Mouse (Mus musculus) midbrain, embryonic 11.5 days (tissue): Measurements from ENCODE around the gene Trip12. TPM values are rescaled to one million over a fixed set of nuclear protein-coding genes. Genes with fewer than 3 reads are reported as not detected.

Experiments used
- ATAC-seq: fragments of 200-750 bp; cut with Nextera tagmentation; 2 replicates; pipeline ENCODE4 v1.8.0; 2017; ENCODE audit warnings: moderate TSS enrichment, moderate library complexity; ENCODE audit not compliant: low FRiP score
- DNase-seq: peaks from one replicate; pipeline ENCODE4 v3.0.0; 2015; ENCODE audit warnings: low spot score; ENCODE audit errors: missing footprints
- H3K27ac ChIP-seq: fragments of 300-500 bp; sonication (generic); 2 replicates; pipeline ENCODE4 v1.5.1; 2014; ENCODE audit warnings: low read depth, low read length
- H3K27me3 ChIP-seq: fragments of 300-500 bp; sonication (generic); 2 replicates; pipeline ENCODE4 v1.6.1; 2014; ENCODE audit warnings: mild to moderate bottlenecking, low read length, moderate library complexity, mixed read lengths; ENCODE audit not compliant: control insufficient read depth, insufficient read depth
- H3K36me3 ChIP-seq: fragments of 300-500 bp; sonication (generic); 2 replicates; pipeline ENCODE4 v1.6.1; 2014; ENCODE audit warnings: mild to moderate bottlenecking, low read length, moderate library complexity, mixed read lengths; ENCODE audit not compliant: control insufficient read depth, insufficient read depth
- H3K4me1 ChIP-seq: fragments of 300-500 bp; sonication (generic); 2 replicates; pipeline ENCODE4 v1.6.1; 2014; ENCODE audit warnings: low read length; ENCODE audit not compliant: control insufficient read depth, insufficient read depth
- H3K4me2 ChIP-seq: fragments of 300-500 bp; sonication (generic); 2 replicates; pipeline ENCODE4 v1.6.1; 2014; ENCODE audit warnings: mild to moderate bottlenecking, moderate library complexity
- H3K4me3 ChIP-seq: fragments of 300-500 bp; sonication (generic); 2 replicates; pipeline ENCODE4 v1.5.1; 2014; ENCODE audit warnings: low read depth, low read length
- H3K9ac ChIP-seq: fragments of 300-500 bp; sonication (generic); 2 replicates; pipeline ENCODE4 v1.6.1; 2014; ENCODE audit warnings: low read length
- H3K9me3 ChIP-seq: fragments of 300-500 bp; sonication (generic); 2 replicates; pipeline ENCODE4 v1.6.1; 2016; ENCODE audit warnings: low read length; ENCODE audit not compliant: control insufficient read depth
- WGBS: fragments of 180-500 bp; shearing (Covaris S2); extraction: QIAGEN DNeasy Blood & Tissue Kit; methylation state at CpG from one replicate; pipeline ENCODE4 v1.1.7; 2014; 5-methylcytosine and 5-hydroxymethylcytosine counted together
- polyA plus RNA-seq: library from polyadenylated mRNA; unstranded; fragments of >200 nt; fragmentation: Nextera tagmentation; extraction: Ambion mirVana; gene quantifications from 2 replicates; pipeline ENCODE4 v1.2.1, GENCODE M21; 2014

The Trip12 gene
- polyA plus RNA-seq, 1 experiment from 2014 or later = 99.4 TPM

DNA sequence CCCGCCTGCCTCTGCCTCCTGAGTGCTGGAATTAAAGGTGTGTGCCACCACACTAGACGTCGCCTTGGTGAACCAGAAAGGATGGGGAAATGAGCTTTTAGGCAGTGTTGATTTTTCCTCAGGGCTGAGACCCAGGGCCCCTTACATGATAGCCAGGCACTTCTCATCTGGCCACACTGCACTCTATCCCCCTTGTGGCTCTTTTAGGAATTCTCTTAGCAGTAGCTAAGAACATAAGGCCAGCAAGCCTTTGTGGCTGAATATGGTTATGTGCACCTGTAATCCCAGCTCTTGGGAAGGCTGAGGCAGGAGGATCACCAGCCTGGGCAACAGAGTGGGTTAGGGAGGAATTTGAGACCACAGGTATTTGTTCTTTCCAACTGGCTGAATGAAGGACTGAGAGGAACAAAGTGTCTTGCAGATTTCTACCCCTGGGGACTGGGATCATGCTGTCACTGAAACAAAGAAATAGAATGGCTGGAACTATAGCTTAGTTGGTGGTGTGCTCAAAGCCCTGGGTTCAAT lies 26.5 kb upstream of the Trip12 start:
- WGBS = 98% methylated on average over 3 of the region's 3 CpGs
- Histone ChIP-seq H3K9ac (no peak overlapping the region), H3K4me2 (no peak overlapping the region), H3K27ac (no peak overlapping the region), H3K36me3 (no peaks in the 10 kb centered on the region), H3K27me3 (no peaks in the 10 kb centered on the region), H3K4me3 (no peak overlapping the region), H3K4me1 (no peaks in the 10 kb centered on the region), H3K9me3 (no peaks in the 10 kb centered on the region)
- DNase-seq (peak; percentile 76), ATAC-seq (no peak)

DNA sequence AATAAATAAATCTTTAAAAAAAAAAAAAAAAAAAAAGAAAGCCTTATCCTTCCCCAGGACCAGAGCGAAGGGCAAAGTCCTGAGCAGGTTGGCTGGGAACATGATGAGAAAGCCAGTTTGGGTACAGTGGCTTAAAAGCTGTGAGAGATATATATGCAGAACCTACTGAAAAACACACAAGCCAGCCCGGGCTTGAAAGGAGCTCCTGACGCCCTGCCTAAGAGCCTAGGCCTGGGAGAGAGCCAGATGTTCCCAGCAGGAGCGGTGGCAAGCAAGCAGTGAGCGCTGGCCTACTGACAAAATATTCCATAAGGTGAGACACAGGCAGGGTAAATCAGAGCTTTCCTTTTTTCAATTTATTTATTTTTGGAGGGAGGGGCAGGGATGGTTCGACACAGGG lies 25.9 kb upstream of the Trip12 start:
- H3K27ac ChIP-seq = no peak overlapping the region
- no peaks in the 10 kb centered on the region for H3K9me3 ChIP-seq
- no peaks in the 10 kb centered on the region for H3K4me1 ChIP-seq
- no peaks in the 10 kb centered on the region for H3K27me3 ChIP-seq
- no peak for ATAC-seq
- no peak overlapping the region for H3K9ac ChIP-seq
- WGBS = 90% methylated on average over 6 of the region's 6 CpGs
- peak; percentile 12 for DNase-seq
- no peak overlapping the region for H3K4me3 ChIP-seq
- H3K36me3 ChIP-seq = no peaks in the 10 kb centered on the region
- no peak overlapping the region for H3K4me2 ChIP-seq

DNA sequence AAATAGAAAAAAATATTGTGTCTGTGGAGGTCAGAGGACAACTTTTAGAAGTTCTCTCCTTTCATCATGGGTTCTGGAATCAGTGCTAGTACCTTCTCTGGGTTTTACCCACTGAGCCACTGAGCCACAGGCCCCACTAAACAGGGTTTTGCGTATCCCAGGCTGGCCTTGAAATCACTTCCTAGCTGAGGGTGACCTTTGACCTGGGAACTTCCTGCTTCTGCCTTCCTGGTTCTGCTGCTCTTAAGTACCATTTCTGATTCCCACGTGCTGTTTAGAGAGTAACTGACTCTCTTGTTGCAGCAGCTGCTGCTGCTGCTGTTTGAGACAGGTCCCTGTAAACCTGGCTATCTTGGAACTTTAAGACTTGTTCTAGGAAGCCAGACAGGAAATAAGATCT lies 24.3 kb upstream of the Trip12 start:
- ATAC-seq (no peak), DNase-seq (peak; percentile 54)
- WGBS = 70% methylated on average over 2 of the region's 2 CpGs
- no peak overlapping the region for H3K27ac ChIP-seq
- H3K4me2 ChIP-seq = no peak overlapping the region
- H3K9me3 ChIP-seq = no peaks in the 10 kb centered on the region
- H3K4me1 ChIP-seq = no peaks in the 10 kb centered on the region
- H3K9ac ChIP-seq = no peak overlapping the region
- H3K4me3 ChIP-seq = no peak overlapping the region
- H3K27me3 ChIP-seq = no peaks in the 10 kb centered on the region
- no peaks in the 10 kb centered on the region for H3K36me3 ChIP-seq

DNA sequence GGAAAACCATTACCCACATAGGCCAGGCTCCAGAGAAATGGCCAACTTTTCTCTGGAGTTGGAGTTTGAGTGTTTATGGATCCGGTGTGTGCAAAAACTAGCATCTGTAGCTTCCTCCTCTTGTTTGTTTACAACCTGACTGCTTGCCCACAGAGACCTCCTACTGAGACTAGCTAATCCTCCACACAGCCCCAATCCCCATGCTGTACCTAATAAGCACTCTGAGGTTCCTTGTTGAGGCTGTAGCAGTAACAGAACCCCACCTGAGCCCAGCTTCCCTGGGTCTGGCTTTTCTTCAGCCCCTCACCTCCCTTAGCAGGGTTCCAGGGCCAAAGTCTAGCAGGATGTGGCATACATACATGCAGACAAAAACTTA lies 20.9 kb upstream of the Trip12 start:
- WGBS = 89% methylated on average over 1 of the region's 1 CpGs
- no peak overlapping the region for H3K4me3 ChIP-seq
- no peak overlapping the region for H3K4me2 ChIP-seq
- H3K4me1 ChIP-seq = no peaks in the 10 kb centered on the region
- H3K27ac ChIP-seq = no peak overlapping the region
- DNase-seq = peak; percentile 23
- no peaks in the 10 kb centered on the region for H3K36me3 ChIP-seq
- no peaks in the 10 kb centered on the region for H3K27me3 ChIP-seq
- ATAC-seq = no peak
- no peaks in the 10 kb centered on the region for H3K9me3 ChIP-seq
- no peak overlapping the region for H3K9ac ChIP-seq

DNA sequence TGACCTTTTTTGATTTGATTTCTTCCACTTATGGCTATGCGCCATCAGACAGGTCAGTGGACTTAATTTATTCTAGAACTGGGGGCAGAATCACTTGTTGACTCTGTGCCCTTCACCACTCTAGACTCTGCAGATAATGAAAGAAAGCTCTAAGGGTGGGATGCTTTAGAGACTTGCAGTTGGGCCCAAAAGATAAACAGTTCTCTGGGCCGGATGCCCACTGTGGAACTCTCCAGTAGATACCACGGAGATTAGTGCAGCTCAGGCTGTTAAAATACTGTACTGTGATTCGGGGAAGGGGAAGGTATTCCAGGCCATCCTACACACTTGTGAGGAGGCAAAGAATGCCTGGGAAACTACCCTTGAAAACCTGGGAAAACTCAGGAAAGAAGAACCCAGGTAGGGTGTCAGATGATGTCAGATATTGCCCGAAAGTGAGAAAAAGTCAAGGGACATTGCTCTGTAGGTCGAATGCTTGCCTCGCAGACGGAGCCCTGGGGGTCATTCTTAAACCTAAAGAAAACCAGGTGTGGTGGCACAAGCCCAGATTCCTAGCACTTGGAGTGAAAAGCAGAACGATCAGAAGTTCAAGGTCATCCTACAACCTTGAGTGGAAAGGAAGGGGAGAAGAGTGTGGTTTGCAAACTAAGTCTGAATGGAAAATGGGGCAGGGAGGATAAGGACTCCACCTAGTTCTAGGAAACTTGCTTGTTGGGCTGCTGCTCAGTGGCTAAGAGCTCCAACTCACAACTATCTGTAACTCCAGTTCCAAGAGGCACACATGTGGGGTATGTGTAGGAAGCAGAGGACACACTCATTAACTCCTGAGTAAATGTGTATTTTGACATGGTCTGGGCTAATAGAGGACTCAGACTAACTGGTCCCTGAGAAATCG lies 20.3 kb upstream of the Trip12 start:
- no peaks in the 10 kb centered on the region for H3K9me3 ChIP-seq
- H3K4me2 ChIP-seq = no peak overlapping the region
- H3K9ac ChIP-seq = no peak overlapping the region
- H3K36me3 ChIP-seq = no peaks in the 10 kb centered on the region
- 82% methylated on average over 10 of the region's 10 CpGs for WGBS
- no peak overlapping the region for H3K4me3 ChIP-seq
- ATAC-seq (no peak), DNase-seq (no peak)
- no peaks in the 10 kb centered on the region for H3K27me3 ChIP-seq
- H3K27ac ChIP-seq = no peak overlapping the region
- H3K4me1 ChIP-seq = no peaks in the 10 kb centered on the region

DNA sequence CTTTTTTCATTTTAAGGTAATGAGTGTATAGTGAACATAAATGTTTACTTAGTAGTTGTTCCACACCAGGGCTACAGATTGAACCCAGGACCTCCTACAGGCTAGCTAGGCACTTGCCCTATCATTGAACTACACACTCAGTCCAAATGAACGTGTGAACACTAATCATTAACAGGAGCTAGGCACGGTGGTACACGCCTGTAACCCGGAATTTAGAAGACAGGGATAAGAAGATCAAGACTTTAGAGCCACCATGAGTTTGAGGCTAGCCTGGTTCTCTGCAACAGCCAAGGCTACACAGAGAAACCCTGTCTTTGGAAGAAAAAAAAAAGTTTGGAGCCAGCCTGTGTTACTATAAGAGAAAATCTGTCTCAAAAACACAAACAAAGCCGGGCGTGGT lies 19.3 kb upstream of the Trip12 start:
- ATAC-seq (no peak), DNase-seq (no peak)
- no peak overlapping the region for H3K4me3 ChIP-seq
- 93% methylated on average over 6 of the region's 6 CpGs for WGBS
- H3K27ac ChIP-seq = no peak overlapping the region
- no peaks in the 10 kb centered on the region for H3K4me1 ChIP-seq
- no peak overlapping the region for H3K9ac ChIP-seq
- H3K4me2 ChIP-seq = no peak overlapping the region
- H3K9me3 ChIP-seq = no peaks in the 10 kb centered on the region
- H3K36me3 ChIP-seq = no peaks in the 10 kb centered on the region
- no peaks in the 10 kb centered on the region for H3K27me3 ChIP-seq

DNA sequence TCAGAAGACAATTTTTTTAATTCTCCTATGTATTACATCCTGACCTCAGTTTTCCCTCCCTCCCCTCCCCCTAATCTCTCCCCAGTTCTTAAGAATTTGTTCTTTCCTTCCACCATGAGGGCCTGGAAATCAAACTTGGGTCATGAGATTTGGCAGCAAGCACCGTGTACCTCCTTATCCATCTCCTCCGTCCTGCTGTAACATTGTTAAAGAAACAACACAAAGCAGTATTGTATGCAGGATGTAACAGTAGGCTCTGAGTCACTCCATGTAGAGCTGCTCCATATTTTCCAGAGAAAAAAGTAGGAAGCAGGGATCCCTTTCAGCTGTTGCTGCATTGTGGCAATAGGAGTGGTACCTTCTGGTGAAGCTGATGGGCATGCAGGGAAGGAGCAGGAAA lies 15.4 kb upstream of the Trip12 start:
- no peak overlapping the region for H3K4me3 ChIP-seq
- H3K4me1 ChIP-seq = peaks cover 8% of the 10 kb centered on the region
- H3K27ac ChIP-seq = no peak overlapping the region
- no peak overlapping the region for H3K9ac ChIP-seq
- no peaks in the 10 kb centered on the region for H3K27me3 ChIP-seq
- no peaks in the 10 kb centered on the region for H3K9me3 ChIP-seq
- no peak for ATAC-seq
- no peak for DNase-seq
- no peaks in the 10 kb centered on the region for H3K36me3 ChIP-seq
- no peak overlapping the region for H3K4me2 ChIP-seq
- WGBS = 80% methylated on average over 2 of the region's 2 CpGs

DNA sequence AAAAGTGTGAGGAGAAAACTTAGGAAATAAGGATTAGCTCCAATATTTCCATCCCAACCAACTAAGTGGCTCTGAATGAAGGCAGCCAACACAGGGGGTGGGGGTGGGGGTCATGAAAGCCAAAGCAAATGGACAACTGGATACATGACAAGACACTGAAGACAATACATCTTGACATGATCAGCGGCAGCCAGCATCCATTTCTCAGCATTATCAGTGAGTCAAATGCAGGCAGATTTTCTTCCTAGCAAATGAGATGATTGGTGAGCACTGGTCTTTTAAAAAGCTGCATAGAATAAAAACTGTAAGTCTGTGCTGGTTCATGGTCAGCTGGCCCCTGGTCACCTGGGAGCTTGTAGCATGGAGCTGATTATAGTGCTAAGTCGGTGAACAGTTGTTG lies 14.7 kb upstream of the Trip12 start:
- Histone ChIP-seq H3K27me3 (no peaks in the 10 kb centered on the region), H3K9me3 (no peaks in the 10 kb centered on the region), H3K4me2 (no peak overlapping the region), H3K4me1 (peaks cover 8% of the 10 kb centered on the region), H3K9ac (no peak overlapping the region), H3K27ac (no peak overlapping the region), H3K36me3 (no peaks in the 10 kb centered on the region), H3K4me3 (no peak overlapping the region)
- DNase-seq = peak; percentile 68
- 85% methylated on average over 2 of the region's 2 CpGs for WGBS
- no peak for ATAC-seq

DNA sequence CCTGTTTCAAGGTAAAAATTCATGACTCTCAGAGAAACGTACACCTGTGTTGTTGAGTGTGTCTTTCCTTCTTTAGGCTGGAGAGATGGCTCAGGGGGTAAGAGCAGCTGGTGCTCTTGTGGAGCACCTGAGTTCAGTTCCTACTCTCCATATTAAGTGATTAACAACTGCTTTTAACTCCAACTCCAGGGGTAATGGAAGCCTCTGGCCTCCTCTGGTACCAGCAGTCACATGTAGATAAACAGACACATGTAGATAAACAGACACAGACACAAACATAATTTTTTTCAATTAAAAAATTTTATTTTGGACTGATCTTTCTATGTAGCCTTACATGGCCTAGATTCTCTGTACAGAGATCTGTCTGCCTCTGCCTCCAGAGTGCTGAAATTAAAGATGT lies 13.4 kb upstream of the Trip12 start:
- H3K36me3 ChIP-seq = no peaks in the 10 kb centered on the region

More for the DNA sequence above, 13.4 kb upstream of the Trip12 start:
- Histone ChIP-seq H3K4me1 (peaks cover 8% of the 10 kb centered on the region), H3K4me2 (no peak overlapping the region), H3K27me3 (no peaks in the 10 kb centered on the region), H3K9me3 (no peaks in the 10 kb centered on the region), H3K4me3 (no peak overlapping the region), H3K9ac (no peak overlapping the region), H3K27ac (no peak overlapping the region)
- no peak for ATAC-seq
- WGBS = 71% methylated on average over 1 of the region's 1 CpGs
- peak; percentile 4 for DNase-seq
